Mouse (Mus musculus): ENCODE measurements around the gene Olfr575.

Olfr575 gene

GRCm38 (mm10) chr7:102958593-102958992, at the start of gene Olfr575:
Gene Olfr575 (minus strand): TSS chr7:102958775.
- peak; percentile 33 for DNase-seq

GRCm38 (mm10) chr7:102989224-102989623, 30.6 kb upstream of the Olfr575 start, which contains the start of gene Olfr578:
Gene Olfr578 (minus strand): TSS chr7:102989324.
- DNase-seq: no peak

- DNase-seq: no peak
These were observed 17.3 kb upstream of the Olfr575 start, which contains the start of gene Olfr577 for GRCm38 (mm10) chr7:102975843-102976242. Gene Olfr577 (minus strand): TSS chr7:102975943.

GRCm38 (mm10) chr7:102974399-102974798, 15.8 kb upstream of the Olfr575 start:
- DNase-seq: no peak

GRCm38 (mm10) chr7:102962360-102962759, 3.8 kb upstream of the Olfr575 start, which contains the start of gene Olfr576:
Gene Olfr576 (plus strand): TSS chr7:102962660.
- DNase-seq: no peak

- no peak for DNase-seq
These were observed 438 bp downstream of the Olfr575 start for GRCm38 (mm10) chr7:102958137-102958536.

- no peak for DNase-seq
These were observed 7.8 kb downstream of the Olfr575 start for GRCm38 (mm10) chr7:102950732-102951131.

GRCm38 (mm10) chr7:102948167-102948566, 10.4 kb downstream of the Olfr575 start, which contains the start of gene Olfr574:
Gene Olfr574 (plus strand): TSS chr7:102948467.
- no peak for DNase-seq

GRCm38 (mm10) chr7:102943417-102943816, 15.2 kb downstream of the Olfr575 start:
- DNase-seq: no peak

GRCm38 (mm10) chr7:102942475-102942874, 16.1 kb downstream of the Olfr575 start, which contains the start of gene Olfr573-ps1:
Gene Olfr573-ps1 (minus strand): TSS chr7:102942575.
- no peak for DNase-seq

GRCm38 (mm10) chr7:102927105-102927504, 31.5 kb downstream of the Olfr575 start:
- no peak for DNase-seq

GRCm38 (mm10) chr7:102924109-102924508, 34.5 kb downstream of the Olfr575 start, which contains the start of gene Olfr572:
Gene Olfr572 (plus strand): TSS chr7:102924409.
- DNase-seq: no peak

GRCm38 (mm10) chr7:102919632-102920031, 38.9 kb downstream of the Olfr575 start:
- no peak for DNase-seq

GRCm38 (mm10) chr7:102917032-102917875, 41.3 kb downstream of the Olfr575 start, which contains the start of gene Olfr571:
Gene Olfr571 (minus strand): TSS chr7:102917536.
- DNase-seq: no peak

- DNase-seq: no peak
These were observed 42.2 kb downstream of the Olfr575 start for GRCm38 (mm10) chr7:102916405-102916804.

GRCm38 (mm10) chr7:102915261-102915660, 43.3 kb downstream of the Olfr575 start:
- DNase-seq: no peak

Measured in liver (tissue).